Mouse (Mus musculus) MEL (cell line): ENCODE results near the gene Nanos3. TPM values are rescaled to one million over a fixed set of nuclear protein-coding genes. Genes with fewer than 3 reads are reported as not detected.

Experiments
- DNase-seq: peaks from one replicate; pipeline ENCODE4 v3.0.0; 2011; ENCODE audit warnings: low read depth, low spot score
- H3K27ac ChIP-seq: 2 replicates; pipeline ENCODE4 v1.5.1; 2012; ENCODE audit warnings: low read depth, mild to moderate bottlenecking, control low read depth, low read length, moderate library complexity; ENCODE audit not compliant: control insufficient read depth
- H3K27me3 ChIP-seq, 2 experiments: fragments of 150-350 bp in 1 of 2; sonication (generic) in 1 of 2; 2 replicates each; pipeline ENCODE4 v1.6.1; 2012; ENCODE audit warnings: low read length in 2 of 2, mild to moderate bottlenecking in 2 of 2, improper control_type of control experiment in 1 of 2, moderate library complexity in 1 of 2; ENCODE audit not compliant: insufficient read depth in 2 of 2, control insufficient read depth in 1 of 2
- H3K36me3 ChIP-seq, 2 experiments: 2 replicates each; pipeline ENCODE4 v1.6.1; 2012 to 2014; ENCODE audit warnings: low read length in 2 of 2, improper control_type of control experiment in 1 of 2, inconsistent platforms in 1 of 2, mild to moderate bottlenecking in 1 of 2; ENCODE audit not compliant: insufficient read depth in 2 of 2, control insufficient read depth in 1 of 2
- H3K4me1 ChIP-seq, 2 experiments: fragments of 150-350 bp in 1 of 2; sonication (generic) in 1 of 2; 2 replicates each; pipeline ENCODE4 v1.6.1; 2012; ENCODE audit warnings: low read length in 2 of 2, improper control_type of control experiment in 1 of 2, mild to moderate bottlenecking in 1 of 2; ENCODE audit not compliant: insufficient read depth in 2 of 2, control insufficient read depth in 1 of 2
- H3K4me3 ChIP-seq, 2 experiments: fragments of 150-350 bp in 1 of 2; sonication (generic) in 1 of 2; 2 replicates each; pipeline ENCODE4 v1.5.1; 2012; ENCODE audit warnings: low read depth in 2 of 2, low read length in 2 of 2, mild to moderate bottlenecking in 2 of 2, moderate library complexity in 2 of 2, control low read depth in 1 of 2, improper control_type of control experiment in 1 of 2; ENCODE audit not compliant: control insufficient read depth in 1 of 2, insufficient read depth in 1 of 2
- H3K79me2 ChIP-seq: 2 replicates; pipeline ENCODE4 v1.6.1; 2012; ENCODE audit warnings: mild to moderate bottlenecking, low read length, moderate library complexity; ENCODE audit not compliant: control insufficient read depth, poor library complexity, insufficient read depth
- H3K9ac ChIP-seq: 2 replicates; pipeline ENCODE4 v1.6.1; 2012; ENCODE audit warnings: low read depth, mild to moderate bottlenecking, control low read depth, low read length, moderate library complexity; ENCODE audit not compliant: control insufficient read depth, poor library complexity, severe bottlenecking
- H3K9me3 ChIP-seq: fragments of 150-350 bp; sonication (generic); replicated peaks from 2 replicates; pipeline ENCODE4 v1.6.1; 2012; ENCODE audit warnings: mild to moderate bottlenecking, low read length, improper control_type of control experiment, moderate library complexity; ENCODE audit not compliant: insufficient read depth
- BHLHE40 ChIP-seq: IDR thresholded peaks from 2 replicates; pipeline ENCODE4 v1.6.1; 2012; ENCODE audit warnings: low read depth, mild to moderate bottlenecking, inconsistent platforms, low read length, improper control_type of control experiment, borderline replicate concordance
- E2F4 ChIP-seq: IDR thresholded peaks from 2 replicates; pipeline ENCODE4 v1.6.1; 2011; ENCODE audit warnings: low read depth, low read length, improper control_type of control experiment, borderline replicate concordance
- ETS1 ChIP-seq: IDR thresholded peaks from 2 replicates; pipeline ENCODE4 v1.6.1; 2012; ENCODE audit warnings: low read depth, mild to moderate bottlenecking, inconsistent platforms, low read length, improper control_type of control experiment, moderate library complexity
- GABPA ChIP-seq: IDR thresholded peaks from 2 replicates; pipeline ENCODE4 v1.6.1; 2012; ENCODE audit warnings: low read depth, mild to moderate bottlenecking, inconsistent platforms, low read length, improper control_type of control experiment, moderate library complexity
- MAX ChIP-seq: IDR thresholded peaks from 2 replicates; pipeline ENCODE4 v1.6.1; 2011; ENCODE audit warnings: low read length, improper control_type of control experiment
- MAZ ChIP-seq: IDR thresholded peaks from 2 replicates; pipeline ENCODE4 v1.6.1; 2012; ENCODE audit warnings: low read depth, mild to moderate bottlenecking, inconsistent platforms, low read length, improper control_type of control experiment
- MXI1 ChIP-seq: IDR thresholded peaks from 2 replicates; pipeline ENCODE4 v1.6.1; 2011; ENCODE audit warnings: mild to moderate bottlenecking, low read depth, low read length, improper control_type of control experiment
- NELFE ChIP-seq: IDR thresholded peaks from 2 replicates; pipeline ENCODE4 v1.6.1; 2011; ENCODE audit warnings: low read depth, low read length, improper control_type of control experiment
- NRF1 ChIP-seq: IDR thresholded peaks from 2 replicates; pipeline ENCODE4 v1.6.1; 2014; ENCODE audit warnings: low read depth, mild to moderate bottlenecking, inconsistent platforms, low read length, improper control_type of control experiment, moderate library complexity; ENCODE audit not compliant: poor library complexity, insufficient read depth, severe bottlenecking
- POLR2A ChIP-seq, 2 experiments: IDR thresholded peaks; 2 replicates each; pipeline ENCODE4 v1.6.1; 2011 to 2012; ENCODE audit warnings: low read length in 2 of 2, mild to moderate bottlenecking in 2 of 2, control low read depth in 1 of 2, improper control_type of control experiment in 1 of 2, low read depth in 1 of 2, moderate library complexity in 1 of 2; ENCODE audit not compliant: control insufficient read depth in 1 of 2, insufficient read depth in 1 of 2, poor library complexity in 1 of 2
- UBTF ChIP-seq: IDR thresholded peaks from 2 replicates; pipeline ENCODE4 v1.6.1; 2012; ENCODE audit warnings: low read depth, mild to moderate bottlenecking, inconsistent platforms, low read length, improper control_type of control experiment, moderate library complexity, borderline replicate concordance; ENCODE audit not compliant: insufficient read depth
- USF1 ChIP-seq: IDR thresholded peaks from 2 replicates; pipeline ENCODE4 v1.6.1; 2014; ENCODE audit warnings: low read depth, mild to moderate bottlenecking, inconsistent platforms, low read length, improper control_type of control experiment, moderate library complexity
- ZNF384 ChIP-seq: IDR thresholded peaks from 2 replicates; pipeline ENCODE4 v1.6.1; 2012; ENCODE audit warnings: low read depth, mild to moderate bottlenecking, inconsistent platforms, low read length, improper control_type of control experiment
- polyA plus RNA-seq, 2 experiments: library from polyadenylated mRNA; stranded (reverse) in 1 of 2; unstranded in 1 of 2; fragments of >175 nt in 1 of 2; fragments of >200 nt in 1 of 2; gene quantifications; 2 replicates each; pipeline versions ENCODE4 v1.2.1 to v1.2.4; 2012; ENCODE audit warnings: low replicate concordance in 2 of 2, low read depth in 1 of 2; ENCODE audit not compliant: insufficient read length in 2 of 2, insufficient read depth in 1 of 2, missing spikeins in 1 of 2
- total RNA-seq: library from RNA; depleted of rRNA; stranded (reverse); fragments of 300-350 nt; gene quantifications from 2 replicates; pipeline ENCODE4 v1.2.3, GENCODE M21; 2012

Gene Nanos3
- total and polyA plus RNA-seq, 3 experiments: 1.7 to 2.0 TPM; not detected in 1

DNA sequence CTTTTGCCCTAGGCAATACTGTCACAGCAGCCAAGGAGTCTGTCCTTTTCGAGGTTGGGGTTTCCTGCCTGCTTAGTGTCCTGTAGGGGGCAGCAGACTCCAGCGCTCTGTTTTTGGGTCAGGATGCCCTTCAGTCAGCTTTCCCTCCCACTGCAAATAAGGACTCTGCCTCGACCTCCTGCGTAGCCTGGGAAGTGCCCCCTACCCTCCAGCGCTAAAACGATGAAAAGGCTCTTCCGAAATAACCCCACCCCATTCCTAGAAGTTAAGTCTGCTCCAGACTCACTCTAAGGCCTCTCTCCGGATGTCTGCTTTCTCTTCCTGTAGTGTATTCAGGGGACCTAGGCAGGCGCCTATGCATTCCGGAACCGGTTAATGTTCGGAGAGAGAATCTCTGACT lies 1.5 kb upstream of the Nanos3 start (continued):
- no peak for TF ChIP-seq USF1
- TF ChIP-seq, all 39 proteins: peak for 11

DNA sequence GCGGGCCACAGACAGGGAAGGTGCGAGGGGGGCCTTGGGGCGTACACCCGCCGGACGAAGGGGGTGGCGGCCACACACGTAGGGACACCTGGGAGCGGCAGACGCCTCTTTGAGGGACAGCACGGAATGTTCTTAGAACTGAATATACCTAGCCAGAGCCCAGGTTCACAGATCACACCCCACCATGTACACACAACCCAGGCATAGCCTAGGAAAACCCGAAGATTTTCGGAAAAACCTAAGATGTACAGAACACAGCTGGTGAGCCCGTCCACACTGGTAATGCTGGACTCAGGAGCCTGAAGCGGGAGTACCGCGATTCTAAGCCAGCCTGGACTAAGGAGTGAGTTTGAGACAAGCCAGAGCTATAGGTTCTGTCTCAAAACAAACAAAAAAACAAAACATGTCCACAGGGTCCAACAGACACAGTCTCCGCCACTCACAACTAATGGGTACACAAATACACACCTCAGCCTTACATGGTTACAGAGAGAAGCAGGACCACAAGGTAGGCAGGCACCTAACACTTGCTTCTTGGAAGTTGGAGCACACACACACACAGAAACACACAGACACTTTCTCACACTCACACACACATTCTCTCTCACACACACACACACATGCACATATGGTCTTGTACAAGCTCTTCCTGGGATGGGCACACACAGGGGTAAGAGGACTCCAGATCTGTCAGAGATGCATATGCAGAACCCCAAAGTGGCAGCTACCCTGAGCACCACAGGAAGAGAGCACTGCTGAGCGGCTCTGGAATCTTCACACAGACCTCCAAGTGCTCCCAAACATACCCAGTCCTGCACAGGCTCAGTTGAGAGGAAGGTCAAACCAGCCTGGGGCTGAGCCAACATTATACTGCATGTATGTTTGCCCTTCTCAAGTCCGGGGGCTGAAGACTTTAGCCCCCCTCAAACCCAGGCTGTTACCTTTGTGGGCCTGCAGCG lies 653 bp downstream of the Nanos3 start:
- peaks cover 8% of the 10 kb centered on the region; the same call in 1 of the 2 replicates for H3K79me2 ChIP-seq
- DNase-seq: peak; percentile 50
- no peak for TF ChIP-seq POLR2A (IDR thresholded peaks at IDR 0.05; ENCODE audit: control insufficient read depth in 1 of 2, insufficient read depth in 1 of 2, low read depth in 1 of 2, low read length in 2 of 2, poor library complexity in 1 of 2)
- TF ChIP-seq BHLHE40: no peak
- TF ChIP-seq MXI1: no peak
- no peak for TF ChIP-seq ETS1
- no peak for TF ChIP-seq USF1
- no peak for TF ChIP-seq ZNF384
- TF ChIP-seq GABPA: no peak
- peak overlapping the region; percentile 75 to 78 for H3K4me3 ChIP-seq
- peak overlapping the region; percentile 87 for H3K9ac ChIP-seq
- H3K27ac ChIP-seq: no peak overlapping the region
- H3K27me3 ChIP-seq: no peaks in the 10 kb centered on the region
- peaks cover 2 to 11% of the 10 kb centered on the region in 2 experiments; a peak in 3 of 4 replicates for H3K4me1 ChIP-seq
- no peaks in the 10 kb centered on the region for H3K36me3 ChIP-seq
- H3K9me3 ChIP-seq: no peaks in the 10 kb centered on the region

DNA sequence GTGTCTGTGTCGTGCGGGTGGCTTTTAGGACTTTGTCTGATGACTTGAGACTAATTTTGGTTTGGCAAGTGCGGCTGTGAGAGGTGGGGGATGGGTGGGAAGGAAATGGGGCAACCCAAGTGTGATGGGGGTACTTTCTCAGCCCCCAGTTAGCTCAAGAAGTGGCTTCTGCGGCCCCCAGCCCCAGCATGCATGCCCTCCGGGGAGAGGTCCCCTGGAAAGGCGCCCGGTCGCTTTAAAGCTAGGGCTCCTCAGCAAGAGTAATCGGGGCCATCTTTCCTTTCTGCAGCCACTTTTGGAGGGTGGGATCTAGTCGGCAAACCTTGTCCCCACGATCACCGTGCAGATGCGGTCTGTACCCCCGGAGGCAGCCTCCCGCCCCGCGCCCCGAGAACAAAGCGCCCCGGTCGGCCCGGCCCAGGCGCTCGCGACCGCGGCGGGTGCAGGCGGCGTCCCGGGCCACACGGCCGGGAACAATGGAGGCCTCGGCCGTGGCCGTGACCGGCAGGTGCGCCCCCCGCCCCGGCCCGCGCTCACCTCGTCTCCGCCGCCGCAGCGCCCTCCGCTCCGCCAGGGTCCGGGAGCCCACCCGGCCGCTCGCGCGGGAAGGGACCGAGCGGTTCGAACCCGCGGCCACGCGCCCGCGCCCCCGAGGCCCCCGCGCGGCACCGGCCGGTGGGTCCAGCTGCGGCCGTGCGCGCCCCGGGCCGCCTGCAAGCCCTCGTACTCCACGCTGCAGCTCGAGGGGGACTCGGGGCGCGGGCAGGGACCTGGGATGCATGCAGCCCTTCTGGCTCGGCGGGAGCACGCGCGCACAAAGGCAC lies 1.5 kb downstream of the Nanos3 start:
- TF ChIP-seq NELFE (0 out of 2 replicates have a peak, but pooled peaks have one; percentile 36), MAX (peak; percentile 54), MXI1 (no peak), MAZ (0 out of 2 replicates have a peak, but pooled peaks have one; percentile 11), UBTF (0 out of 2 replicates have a peak, but pooled peaks have one; percentile 52), BHLHE40 (no peak), POLR2A (IDR thresholded peaks at IDR 0.05; ENCODE audit: control insufficient read depth in 1 of 2, insufficient read depth in 1 of 2, low read depth in 1 of 2, low read length in 2 of 2, poor library complexity in 1 of 2) (peak in 1 of 2 experiments; percentile 72; a peak in 3 of 4 replicates), NRF1 (0 out of 2 replicates have a peak, but pooled peaks have one; percentile 11), E2F4 (no peak)
- H3K27me3 ChIP-seq: no peaks in the 10 kb centered on the region
- H3K9me3 ChIP-seq: no peaks in the 10 kb centered on the region
- no peaks in the 10 kb centered on the region for H3K36me3 ChIP-seq
- peaks cover 8% of the 10 kb centered on the region; the same call in 1 of the 2 replicates for H3K79me2 ChIP-seq
- peak; percentile 40 for DNase-seq
- peaks cover 2 to 11% of the 10 kb centered on the region in 2 experiments; a peak in 3 of 4 replicates for H3K4me1 ChIP-seq
- H3K27ac ChIP-seq: no peak overlapping the region
- peak overlapping the region; percentile 75 to 97 for H3K4me3 ChIP-seq
- peak overlapping the region; percentile 87 for H3K9ac ChIP-seq
